Mouse (Mus musculus) thymus, postnatal 25 days (tissue): ENCODE results near the gene Pkd2l1.

Experiments
- DNase-seq: peaks from one replicate; pipeline ENCODE4 v3.0.0; 2022

The Pkd2l1 gene

GRCm38 (mm10) chr19:44192342-44192741 is at the start of gene Pkd2l1:
Gene Pkd2l1 (minus strand): TSS chr19:44192442.
- no peak for DNase-seq

DNA sequence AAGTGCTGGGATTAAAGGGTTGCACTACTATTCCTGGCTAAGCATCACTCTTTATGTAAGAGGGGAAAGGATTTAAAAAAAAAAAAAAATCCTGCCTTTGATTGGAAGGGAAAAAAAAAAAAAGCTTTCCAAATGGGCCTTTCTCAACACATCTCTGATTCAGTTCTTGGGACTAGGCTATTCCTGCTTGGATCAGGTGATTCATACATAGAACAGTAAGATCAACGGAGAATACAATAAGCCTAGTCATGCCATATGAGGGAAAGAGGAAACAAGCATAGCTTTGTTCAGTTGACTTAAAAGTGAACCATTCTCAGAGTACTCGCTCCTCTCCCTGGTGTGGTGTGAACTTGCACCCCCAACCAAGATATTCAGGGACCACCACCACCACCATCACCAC is 46.7 kb upstream of the Pkd2l1 start:
- no peak for DNase-seq

DNA sequence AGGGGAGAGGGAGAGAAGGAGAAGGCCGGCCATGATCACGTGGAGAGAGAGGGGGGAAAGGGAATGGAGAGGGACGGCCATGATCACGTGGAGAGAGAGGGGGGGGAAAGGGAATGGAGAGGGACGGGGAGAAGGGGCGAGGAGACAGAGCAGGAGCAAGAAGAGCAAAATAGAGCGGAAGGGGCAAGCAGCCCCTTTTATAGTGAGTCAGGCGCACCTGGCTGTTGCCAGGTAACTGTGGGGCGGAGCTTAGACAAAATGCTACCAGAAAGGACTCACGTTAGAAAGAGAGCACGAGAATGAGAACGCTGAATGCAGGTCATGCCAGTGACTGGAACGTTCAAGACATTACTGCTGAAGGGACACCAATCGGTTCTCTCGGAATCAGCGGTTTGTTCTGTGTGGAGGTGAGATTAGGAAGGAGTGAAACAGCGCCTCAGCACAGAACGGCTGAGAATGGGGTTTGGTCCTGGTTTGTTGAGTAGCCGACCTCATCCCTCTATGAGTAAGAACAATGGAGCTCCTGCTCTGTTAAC is 45.3 kb upstream of the Pkd2l1 start:
- no peak for DNase-seq

- no peak for DNase-seq
Measured at GRCm38 (mm10) chr19:44231608-44232151, 39.4 kb upstream of the Pkd2l1 start.

GRCm38 (mm10) chr19:44230212-44230611 is 38.0 kb upstream of the Pkd2l1 start:
- DNase-seq: no peak

- DNase-seq: no peak
Measured at GRCm38 (mm10) chr19:44229776-44230175, 37.5 kb upstream of the Pkd2l1 start.

- no peak for DNase-seq
Measured at GRCm38 (mm10) chr19:44225728-44226127, 33.5 kb upstream of the Pkd2l1 start.

DNA sequence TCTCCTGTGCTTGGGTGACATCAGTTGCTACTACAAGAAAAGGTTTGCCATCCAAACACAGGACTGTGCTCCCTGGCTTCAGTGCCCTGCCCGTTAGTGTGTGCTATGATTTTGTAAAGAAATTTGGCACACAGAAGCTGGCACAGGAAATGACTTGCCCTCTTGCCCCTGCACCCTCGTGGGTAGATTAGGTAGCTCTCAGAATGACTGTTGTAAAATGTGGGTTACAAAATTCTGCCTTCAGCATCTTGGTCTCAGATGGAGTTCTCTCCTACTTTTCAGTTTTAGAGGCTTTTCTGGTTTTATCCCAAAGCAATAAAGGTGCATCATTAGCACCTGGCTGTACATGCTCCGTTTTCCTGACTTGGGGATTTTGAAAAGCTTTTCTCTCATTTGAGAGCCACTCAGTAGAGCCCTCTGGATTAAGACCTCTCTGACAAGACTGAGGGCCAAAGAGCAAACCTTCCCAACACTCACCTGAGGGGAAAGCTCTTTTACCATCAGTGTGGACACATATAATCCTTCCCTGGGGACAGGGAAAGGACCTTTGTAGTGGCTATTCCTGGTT is 25.8 kb upstream of the Pkd2l1 start:
- no peak for DNase-seq

DNA sequence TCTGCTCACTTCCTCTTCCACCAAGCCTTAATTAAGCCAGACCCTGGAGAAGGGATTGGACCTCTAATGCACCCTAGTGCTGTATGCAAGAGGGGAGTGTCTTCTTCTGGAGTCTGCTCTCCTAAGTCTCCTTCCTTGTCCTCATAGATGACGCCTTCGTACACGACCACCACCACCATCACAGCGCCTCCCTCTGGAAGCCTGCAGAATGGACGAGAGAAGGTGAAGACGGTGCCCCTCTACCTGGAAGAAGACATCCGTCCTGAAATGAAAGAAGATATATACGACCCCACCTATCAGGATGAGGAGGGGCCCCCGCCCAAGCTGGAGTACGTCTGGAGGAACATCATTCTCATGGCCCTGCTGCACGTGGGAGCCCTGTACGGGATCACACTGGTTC is 23.0 kb upstream of the Pkd2l1 start:
- DNase-seq: no peak

GRCm38 (mm10) chr19:44207079-44207478 is 14.8 kb upstream of the Pkd2l1 start:
- DNase-seq: peak; percentile 12

- no peak for DNase-seq
Measured at GRCm38 (mm10) chr19:44203015-44203564, 10.8 kb upstream of the Pkd2l1 start, which contains the start of gene Scd3. Gene Scd3 (plus strand): TSS chr19:44203269.

DNA sequence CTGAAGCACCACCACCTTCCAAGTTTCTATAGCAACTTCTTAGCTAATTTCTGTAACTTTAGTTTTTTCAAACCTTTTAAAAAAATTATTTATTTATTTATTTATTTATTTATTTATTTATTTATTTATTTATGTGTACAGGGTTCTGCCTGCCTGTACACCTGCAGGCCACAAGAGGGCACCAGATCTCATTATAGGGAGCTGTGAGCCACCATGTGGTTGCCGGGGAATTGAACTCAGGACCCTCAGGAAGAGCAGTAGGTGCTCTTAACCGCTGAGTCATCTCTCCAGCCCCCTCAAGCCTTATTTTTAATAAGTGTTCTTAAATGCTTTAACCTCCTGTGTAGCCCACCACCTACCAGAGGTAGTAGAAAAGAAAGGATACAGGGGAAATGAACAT is 6.7 kb upstream of the Pkd2l1 start:
- DNase-seq: peak; percentile 41

- no peak for DNase-seq
Measured at GRCm38 (mm10) chr19:44198494-44198893, 6.3 kb upstream of the Pkd2l1 start.

DNA sequence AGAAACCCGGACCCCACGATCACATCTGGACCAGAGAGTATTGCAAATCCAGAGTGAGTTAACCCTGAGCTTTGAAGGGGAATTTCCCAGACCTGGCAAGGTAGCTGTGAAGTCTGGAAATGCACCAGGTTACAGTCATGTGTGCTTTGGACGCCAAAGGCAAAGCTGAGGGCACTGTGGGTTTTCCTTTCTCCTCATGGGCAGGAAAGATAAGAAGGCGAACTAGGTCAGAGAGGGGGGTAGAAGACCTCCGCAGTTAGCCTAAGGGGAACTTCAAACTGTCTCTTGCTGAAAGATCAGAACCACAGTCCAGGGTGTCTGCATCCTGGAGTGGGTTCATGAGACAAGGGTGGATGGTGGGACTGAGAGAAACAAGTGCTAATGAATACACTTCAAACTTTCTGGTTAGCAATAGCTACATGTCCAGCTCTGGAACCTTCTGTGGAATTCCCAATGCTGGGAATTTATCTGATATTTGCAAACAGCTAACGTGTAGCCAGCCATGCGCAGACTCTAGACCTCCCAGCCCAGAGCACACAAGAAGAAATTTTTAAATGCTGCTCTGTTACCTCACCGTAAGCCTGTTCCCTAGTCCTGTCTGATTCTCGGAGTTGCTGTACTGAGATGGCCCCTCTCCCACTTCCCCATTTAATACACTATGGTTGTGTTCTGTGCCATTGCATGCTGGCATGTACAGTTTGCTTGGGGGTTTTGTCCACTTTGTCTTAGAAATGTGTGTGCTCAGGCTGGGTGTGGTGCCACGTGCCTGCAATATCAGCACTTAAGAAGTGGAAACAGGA is 5.0 kb upstream of the Pkd2l1 start:
- no peak for DNase-seq

DNA sequence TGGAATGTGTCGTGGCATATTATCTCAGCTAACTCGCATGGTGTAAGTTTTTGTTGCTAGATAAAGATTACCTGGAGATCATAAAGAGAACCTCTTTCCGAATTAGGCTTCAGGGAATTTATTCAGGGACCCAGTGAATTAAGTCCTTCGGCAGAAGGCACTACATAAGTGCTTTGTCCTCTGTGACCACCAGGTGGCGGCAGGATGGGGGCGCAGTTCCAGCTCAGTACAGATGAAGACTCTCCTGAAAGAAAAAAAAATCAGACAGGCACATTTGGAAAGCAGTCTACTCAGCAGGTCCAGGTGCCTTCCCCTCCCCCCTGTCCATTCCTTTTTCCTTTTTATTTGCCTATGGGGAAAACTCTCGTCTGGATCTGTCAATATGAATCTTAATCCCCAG is 2.9 kb upstream of the Pkd2l1 start:
- peak; percentile 66 for DNase-seq

DNA sequence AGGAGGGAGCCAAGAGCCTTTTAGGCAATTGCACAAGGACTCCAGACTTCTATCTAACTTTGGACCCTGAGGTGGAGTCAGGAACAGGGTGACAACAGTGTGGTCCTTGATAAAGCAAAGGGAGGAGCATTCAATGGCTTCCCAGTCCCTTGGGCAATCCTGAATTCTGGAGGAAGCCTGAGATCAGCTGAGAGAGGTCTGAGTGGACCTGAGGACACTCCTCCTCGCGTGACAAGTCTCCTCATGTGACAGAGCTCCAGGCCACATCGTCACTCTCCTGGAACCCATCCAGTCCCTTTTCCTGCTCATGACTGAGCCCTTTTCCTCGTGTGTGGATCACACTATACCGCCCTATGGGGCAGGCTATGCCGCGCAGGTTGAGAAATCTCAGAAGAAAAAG is 1.7 kb upstream of the Pkd2l1 start:
- DNase-seq: no peak

DNA sequence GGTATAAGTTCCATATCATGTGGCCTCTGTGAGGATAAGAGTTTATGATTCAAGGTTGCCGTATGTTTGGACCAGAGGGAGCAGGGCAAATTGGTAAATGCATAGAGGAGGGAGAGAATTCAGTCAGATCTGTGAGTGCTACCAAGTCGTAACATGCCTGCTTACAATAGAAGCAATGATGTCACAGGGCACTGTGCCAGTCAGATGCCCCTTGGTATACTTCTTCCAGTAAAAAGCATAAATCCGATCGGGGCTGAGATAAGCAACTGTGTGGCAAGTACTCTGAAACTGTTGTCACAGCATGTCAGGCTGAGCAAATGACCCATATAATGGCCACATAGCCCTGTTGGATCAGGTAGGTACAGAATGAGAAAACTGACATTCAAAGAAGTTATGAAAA is 3.2 kb downstream of the Pkd2l1 start:
- no peak for DNase-seq

DNA sequence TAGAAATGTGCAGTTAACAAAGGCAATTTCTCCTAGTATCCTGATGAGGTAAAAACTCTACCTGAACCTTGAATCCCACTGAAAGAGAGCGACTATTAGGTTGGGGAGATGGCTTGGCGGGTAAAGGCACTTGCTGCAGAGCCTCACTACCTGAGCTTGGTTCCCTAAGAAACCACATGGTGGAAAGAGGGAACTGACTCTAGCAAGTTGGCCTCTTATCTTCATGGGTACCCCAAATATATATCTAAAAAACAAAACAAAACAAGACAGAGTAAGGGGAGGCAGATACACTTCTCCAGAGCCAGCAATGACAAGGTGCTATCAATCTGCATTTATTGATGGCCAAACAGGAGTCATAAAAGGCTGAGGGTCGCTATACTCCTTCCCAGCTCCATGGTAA is 8.3 kb downstream of the Pkd2l1 start:
- no peak for DNase-seq

DNA sequence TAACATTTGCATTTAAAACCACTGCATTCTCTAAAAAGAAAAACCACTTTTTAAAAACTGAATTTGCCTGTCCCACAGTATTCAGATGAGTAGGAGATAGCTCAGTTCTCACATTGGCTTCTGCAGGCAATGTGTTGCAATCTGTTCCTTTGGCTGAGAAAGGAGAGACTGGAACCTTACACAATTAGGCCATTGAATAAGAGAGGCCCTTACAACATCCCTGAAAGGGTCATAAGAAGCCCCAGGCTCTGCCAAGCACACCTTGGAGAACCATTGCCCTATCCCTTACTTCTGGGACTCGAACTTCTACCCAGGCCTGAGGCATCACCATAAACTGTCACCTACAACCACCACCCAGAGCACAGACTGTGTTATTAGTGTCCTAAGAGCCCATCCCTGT is 11.7 kb downstream of the Pkd2l1 start:
- no peak for DNase-seq

DNA sequence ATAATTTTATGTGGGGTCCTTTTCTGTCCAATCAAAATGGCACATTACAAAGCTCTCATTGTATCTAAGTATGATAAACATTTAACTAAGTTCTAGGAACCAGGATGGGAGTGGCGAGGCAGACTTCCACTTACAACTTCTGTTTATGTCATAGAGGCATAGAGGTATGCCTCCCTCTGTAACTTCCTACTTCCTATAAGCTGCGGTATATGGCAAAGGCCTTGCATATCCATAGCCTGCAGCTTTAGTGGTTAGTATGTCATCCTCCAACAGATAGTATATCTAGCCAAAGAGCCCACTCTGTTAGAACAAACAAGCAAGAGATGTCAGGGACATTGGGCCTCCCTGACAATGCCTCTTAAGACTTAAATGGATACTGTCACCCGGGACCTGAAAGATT is 15.5 kb downstream of the Pkd2l1 start:
- DNase-seq: no peak

DNA sequence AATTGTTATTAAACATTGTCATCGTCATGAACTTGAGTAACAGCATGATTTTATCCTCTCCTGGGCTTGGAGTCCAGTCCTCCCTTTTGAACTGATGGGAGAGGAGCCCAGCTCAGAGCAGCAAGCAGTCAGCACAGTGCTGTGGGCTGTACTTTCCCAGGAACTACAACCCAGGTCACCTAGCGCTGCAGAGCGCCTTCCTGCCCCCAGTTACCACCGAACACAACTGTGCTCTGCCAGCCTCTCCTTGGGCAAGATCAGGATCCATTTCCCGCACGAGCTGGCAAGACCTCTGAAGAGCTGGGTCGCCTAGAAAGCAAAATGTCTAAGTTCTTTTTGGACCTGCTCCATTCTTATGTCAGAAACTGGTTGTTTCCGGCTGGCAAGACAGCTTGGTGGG is 17.4 kb downstream of the Pkd2l1 start:
- DNase-seq: no peak

GRCm38 (mm10) chr19:44161515-44161914 is 30.7 kb downstream of the Pkd2l1 start:
- no peak for DNase-seq

GRCm38 (mm10) chr19:44159386-44159785 is 32.9 kb downstream of the Pkd2l1 start:
- DNase-seq: no peak

DNA sequence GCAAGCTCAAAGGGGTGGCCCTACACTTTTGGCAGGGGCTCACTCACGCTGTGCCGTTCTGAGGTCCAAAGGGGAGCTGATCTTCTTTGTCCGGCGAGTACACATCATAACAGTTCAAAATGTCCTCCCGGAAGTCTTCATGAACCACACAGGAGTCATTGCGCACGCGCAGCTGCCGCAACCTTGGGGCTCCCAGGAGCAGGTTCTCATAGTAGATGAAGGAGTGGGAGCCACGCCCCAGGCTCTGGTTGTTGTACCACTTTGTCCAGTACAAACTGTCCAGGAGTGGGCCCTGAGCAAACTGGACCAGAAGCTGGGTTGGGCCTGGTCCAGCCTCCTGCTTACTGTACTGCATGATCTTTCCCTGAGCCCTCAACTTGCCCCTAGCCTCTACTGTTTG is 35.2 kb downstream of the Pkd2l1 start:
- no peak for DNase-seq
